Mouse (Mus musculus): ENCODE measurements at regions not wholly inside any gene's neighbourhood (a gene's known extent, or its start where the extent isn't known, plus 50 kb on each side); places are given as distances from the start of the nearest gene placed in this dataset.

GRCm38 (mm10) chr2:101290738-101291137 lies 333.8 kb upstream of the Rag2 start:
- TF ChIP-seq POLR2A (IDR thresholded peaks at IDR 0.05; ENCODE audit: control insufficient read depth, extremely low read depth, insufficient read depth, low read length, poor library complexity) (no peak), CTCF (IDR thresholded peaks at IDR 0.05; ENCODE audit: borderline replicate concordance, control insufficient read depth, extremely low read depth, insufficient read depth, low read length, poor library complexity) (no peak)
